Mouse (Mus musculus): ENCODE measurements around the gene Optc. TPM values are rescaled to one million over a fixed set of nuclear protein-coding genes. Genes with fewer than 3 reads are reported as not detected.
A peak's percentile ranks its signal among the peaks of the same experiment; 100 is the strongest.

The Optc gene
- total RNA-seq (2021): under 1 TPM in 1 of 2 experiments, not detected in 1; 0.31 TPM
- long read RNA-seq, experiment 1: 0 reads
- long read RNA-seq, experiment 2: 0 reads

GRCm38 (mm10) chr1:133907949-133908658 lies at the start of gene Optc:
TSS of gene Optc (minus strand) at chr1:133907999.
- peak within 1 kb of the TSS; percentile 50 for H3K4me3 ChIP-seq
- peak; percentile 68 to 72 for DNase-seq (ENCODE audit: low spot score in 2 of 2)
- no peak for TF ChIP-seq CTCF (conservative IDR thresholded peaks at IDR 0.05)
- peak within 1 kb of the TSS; percentile 78 for H3K27ac ChIP-seq

GRCm38 (mm10) chr1:133954009-133954408 lies 46.2 kb upstream of the Optc start:
- H3K27ac ChIP-seq: no peak overlapping the region
- no peak for DNase-seq (ENCODE audit: low spot score in 2 of 2)
- no peak for TF ChIP-seq CTCF (conservative IDR thresholded peaks at IDR 0.05)
- no peak overlapping the region for H3K4me3 ChIP-seq

GRCm38 (mm10) chr1:133953261-133953742 lies 45.5 kb upstream of the Optc start:
- DNase-seq (ENCODE audit: low spot score in 2 of 2): no peak
- peak overlapping the region; percentile 39 for H3K27ac ChIP-seq
- no peak overlapping the region for H3K4me3 ChIP-seq
- peak; percentile 16 for TF ChIP-seq CTCF (conservative IDR thresholded peaks at IDR 0.05)

GRCm38 (mm10) chr1:133951598-133951997 lies 43.8 kb upstream of the Optc start:
- H3K4me3 ChIP-seq: no peak overlapping the region
- TF ChIP-seq CTCF (conservative IDR thresholded peaks at IDR 0.05): no peak

GRCm38 (mm10) chr1:133950061-133950782 lies 42.4 kb upstream of the Optc start:
- DNase-seq (ENCODE audit: low spot score in 2 of 2): no peak
- TF ChIP-seq CTCF (conservative IDR thresholded peaks at IDR 0.05): no peak
- Histone ChIP-seq H3K27ac (no peak overlapping the region), H3K4me3 (no peak overlapping the region)

More at GRCm38 (mm10) chr1:133951598-133951997, 43.8 kb upstream of the Optc start:
- no peak for DNase-seq (ENCODE audit: low spot score in 2 of 2)
- no peak overlapping the region for H3K27ac ChIP-seq

GRCm38 (mm10) chr1:133945106-133945505 lies 37.3 kb upstream of the Optc start:
- no peak overlapping the region for H3K27ac ChIP-seq
- TF ChIP-seq CTCF (conservative IDR thresholded peaks at IDR 0.05): no peak
- no peak for DNase-seq (ENCODE audit: low spot score in 2 of 2)

GRCm38 (mm10) chr1:133941904-133942303 lies 34.1 kb upstream of the Optc start:
- no peak overlapping the region for H3K27ac ChIP-seq
- no peak for DNase-seq (ENCODE audit: low spot score in 2 of 2)
- H3K4me3 ChIP-seq: no peak overlapping the region
- no peak for TF ChIP-seq CTCF (conservative IDR thresholded peaks at IDR 0.05)

More at GRCm38 (mm10) chr1:133945106-133945505, 37.3 kb upstream of the Optc start:
- no peak overlapping the region for H3K4me3 ChIP-seq

- no peak overlapping the region for H3K4me3 ChIP-seq
- no peak for TF ChIP-seq CTCF (conservative IDR thresholded peaks at IDR 0.05)
- H3K27ac ChIP-seq: no peak overlapping the region
- DNase-seq (ENCODE audit: low spot score in 2 of 2): no peak
Measured at GRCm38 (mm10) chr1:133941158-133941860, 33.5 kb upstream of the Optc start.

GRCm38 (mm10) chr1:133940481-133941092 lies 32.8 kb upstream of the Optc start:
- TF ChIP-seq CTCF (conservative IDR thresholded peaks at IDR 0.05): no peak
- DNase-seq (ENCODE audit: low spot score in 2 of 2): no peak
- H3K4me3 ChIP-seq: no peak overlapping the region
- H3K27ac ChIP-seq: no peak overlapping the region

GRCm38 (mm10) chr1:133939708-133940107 lies 31.9 kb upstream of the Optc start:
- H3K4me3 ChIP-seq: no peak overlapping the region
- no peak for TF ChIP-seq CTCF (conservative IDR thresholded peaks at IDR 0.05)
- DNase-seq (ENCODE audit: low spot score in 2 of 2): no peak
- H3K27ac ChIP-seq: no peak overlapping the region

- no peak overlapping the region for H3K27ac ChIP-seq
- TF ChIP-seq CTCF (conservative IDR thresholded peaks at IDR 0.05): peak; percentile 28
- H3K4me3 ChIP-seq: no peak overlapping the region
- DNase-seq (ENCODE audit: low spot score in 2 of 2): no peak
Measured at GRCm38 (mm10) chr1:133936169-133936568, 28.4 kb upstream of the Optc start.

- Histone ChIP-seq H3K4me3 (no peak overlapping the region), H3K27ac (no peak overlapping the region)
- DNase-seq (ENCODE audit: low spot score in 2 of 2): no peak
- TF ChIP-seq CTCF (conservative IDR thresholded peaks at IDR 0.05): no peak
Measured at GRCm38 (mm10) chr1:133934354-133934963, 26.7 kb upstream of the Optc start.

Measured in layer of hippocampus, adult 2 months (tissue).